Mouse (Mus musculus): ENCODE results near the gene Cdkn2c.

- TF ChIP-seq GATA1 (IDR thresholded peaks at IDR 0.05; ENCODE audit: borderline replicate concordance, low read length) (no peak), FLI1 (IDR thresholded peaks at IDR 0.05; ENCODE audit: low read length) (no peak)
Observed at GRCm38 (mm10) chr4:109630215-109630614, 36.8 kb downstream of the Cdkn2c start.

Data from megakaryocyte, embryonic 14.5 days (primary cell).